In the genomic region with DNA sequence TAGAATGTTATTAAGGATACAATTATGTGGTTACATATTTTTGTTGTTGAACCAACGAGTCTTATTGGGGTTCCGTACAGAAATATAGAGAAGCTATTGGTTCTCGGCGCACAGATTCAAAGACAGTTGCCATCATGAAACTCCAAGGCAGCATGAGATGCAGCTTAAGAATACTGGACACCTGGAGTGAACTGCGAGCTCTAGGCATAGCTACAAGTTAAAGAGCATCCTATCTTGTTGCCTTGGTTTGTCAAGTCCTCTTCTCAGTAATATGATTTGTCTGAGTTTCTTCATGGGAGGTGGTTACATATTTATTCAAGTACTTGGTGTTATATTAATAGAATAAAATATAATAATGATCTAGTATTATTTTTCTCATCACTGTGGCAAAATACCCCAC, we compare ENCODE assay signal across 36 mouse cellular contexts. TPM values are rescaled to one million over a fixed set of nuclear protein-coding genes. Genes with fewer than 3 reads are reported as not detected.
"Had no signal": no experiment of that assay in that cellular context is flagged by ENCODE, and none has a peak within 500 bp of the region (broad histone marks: within the 10 kb centered on the region; RNA-seq: fewer than 3 reads in every experiment).

No protein-coding gene starts in this region.

- ATAC-seq: hindbrain, embryonic 16.5 days; hindbrain, postnatal 0 days; inflammation-experienced regulatory T-cells, adult 6 months; intestine, embryonic 15.5 days; intestine, embryonic 16.5 days; intestine, postnatal 0 days had no signal

- H3K4me1 ChIP-seq: heart, embryonic 10.5 days; heart, embryonic 12.5 days; heart, embryonic 13.5 days; heart, embryonic 15.5 days; hindbrain, embryonic 12.5 days; hindbrain, embryonic 13.5 days; hindbrain, embryonic 15.5 days; intestine, embryonic 15.5 days; kidney, embryonic 15.5 days had no signal

- H3K27ac ChIP-seq: heart, embryonic 10.5 days; heart, embryonic 13.5 days; heart, embryonic 15.5 days; hindbrain, embryonic 10.5 days; hindbrain, embryonic 12.5 days; hindbrain, embryonic 13.5 days; hindbrain, embryonic 14.5 days; hindbrain, embryonic 15.5 days; hindbrain, postnatal 0 days; intestine, embryonic 15.5 days; kidney, embryonic 15.5 days; kidney, postnatal 0 days; layer of hippocampus, adult 2 months had no signal

- H3K4me2 ChIP-seq: heart, embryonic 11.5 days; heart, embryonic 12.5 days; heart, embryonic 13.5 days; heart, embryonic 15.5 days; hindbrain, embryonic 12.5 days; hindbrain, embryonic 13.5 days; hindbrain, embryonic 14.5 days; hindbrain, embryonic 15.5 days; intestine, embryonic 15.5 days; kidney, embryonic 15.5 days had no signal

- DNase-seq: heart, postnatal 14 days; heart, postnatal 36 days; heart, postnatal 4 days; kidney, adult 11 months; kidney, adult 18-20 months; kidney, adult 2 months; kidney, adult 8-10 months; kidney, adult 9 months; kidney, postnatal 10 days; kidney, postnatal 14 days; kidney, postnatal 25 days; kidney, postnatal 36 days; kidney, postnatal 4 days; layer of hippocampus, adult 9-11 months; layer of hippocampus, postnatal 36 days had no signal

- H3K9me3 ChIP-seq: heart, embryonic 10.5 days; heart, embryonic 12.5 days; heart, embryonic 13.5 days; heart, embryonic 15.5 days; hindbrain, embryonic 10.5 days; hindbrain, embryonic 12.5 days; hindbrain, embryonic 13.5 days; hindbrain, embryonic 15.5 days; intestine, embryonic 15.5 days; kidney, embryonic 15.5 days had no signal

- H3K4me3 ChIP-seq: heart, embryonic 10.5 days; heart, embryonic 12.5 days; heart, embryonic 13.5 days; heart, embryonic 15.5 days; hindbrain, embryonic 10.5 days; hindbrain, embryonic 12.5 days; hindbrain, embryonic 13.5 days; hindbrain, embryonic 15.5 days; intestine, embryonic 15.5 days; kidney, embryonic 15.5 days; layer of hippocampus, adult 2 months had no signal

- H3K27me3 ChIP-seq: heart, embryonic 12.5 days; heart, embryonic 13.5 days; heart, embryonic 15.5 days; hindbrain, embryonic 12.5 days; hindbrain, embryonic 13.5 days; hindbrain, embryonic 15.5 days; intestine, embryonic 15.5 days; kidney, embryonic 15.5 days had no signal

- H3K9ac ChIP-seq: heart, embryonic 12.5 days; heart, embryonic 13.5 days; heart, embryonic 15.5 days; hindbrain, embryonic 12.5 days; hindbrain, embryonic 13.5 days; hindbrain, embryonic 14.5 days; hindbrain, embryonic 15.5 days; intestine, embryonic 15.5 days; kidney, embryonic 15.5 days had no signal

- H3K36me3 ChIP-seq: heart, embryonic 10.5 days; heart, embryonic 12.5 days; heart, embryonic 13.5 days; heart, embryonic 15.5 days; hindbrain, embryonic 10.5 days; hindbrain, embryonic 12.5 days; hindbrain, embryonic 13.5 days; hindbrain, embryonic 15.5 days; intestine, embryonic 15.5 days; kidney, embryonic 15.5 days had no signal

RNA-seq across cellular contexts. Expression of a gene that starts 48.7 kb away (rescaled TPM):
- total RNA-seq: heart, postnatal 14 days; heart, postnatal 25 days; heart, postnatal 36 days; hematopoietic stem cell, adult 5-6 weeks had no signal
